Mouse (Mus musculus): Measurements from ENCODE around the gene Rnf149.

Rnf149 gene

DNA sequence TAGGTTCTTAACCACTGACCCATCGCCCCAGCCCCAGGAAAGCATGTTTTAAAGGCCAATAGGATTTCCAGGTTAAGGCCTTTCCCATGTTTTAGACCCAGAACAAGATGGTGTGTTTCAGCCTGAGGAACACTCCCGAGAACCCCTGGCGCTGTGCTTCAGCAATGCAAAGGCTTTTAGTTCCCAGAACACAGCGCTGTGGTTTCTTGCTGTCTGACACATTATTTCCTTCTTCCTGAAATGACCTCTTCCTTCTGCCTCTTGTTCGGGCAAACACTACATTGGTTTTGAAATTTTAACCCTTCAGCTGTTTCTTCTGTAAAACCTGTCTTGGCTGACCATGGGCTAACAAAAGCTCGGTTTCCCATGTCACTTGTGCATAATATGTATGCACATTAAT, 1.9 kb upstream of the Rnf149 start:
- ChIA-PET POLR2A (interaction anchor here in 1 of 4 experiments (1.3 to 9.2 kb wide), 3 partner anchors 13 to 28 kb away, joined by 4 to 69 read pairs (median 6); no protein-coding TSS in a partner anchor), CTCF (interaction anchor here in 1 of 4 experiments (1.2 kb wide), 1 partner anchor 35 kb away, joined by 3 read pairs; no protein-coding TSS in a partner anchor)

DNA sequence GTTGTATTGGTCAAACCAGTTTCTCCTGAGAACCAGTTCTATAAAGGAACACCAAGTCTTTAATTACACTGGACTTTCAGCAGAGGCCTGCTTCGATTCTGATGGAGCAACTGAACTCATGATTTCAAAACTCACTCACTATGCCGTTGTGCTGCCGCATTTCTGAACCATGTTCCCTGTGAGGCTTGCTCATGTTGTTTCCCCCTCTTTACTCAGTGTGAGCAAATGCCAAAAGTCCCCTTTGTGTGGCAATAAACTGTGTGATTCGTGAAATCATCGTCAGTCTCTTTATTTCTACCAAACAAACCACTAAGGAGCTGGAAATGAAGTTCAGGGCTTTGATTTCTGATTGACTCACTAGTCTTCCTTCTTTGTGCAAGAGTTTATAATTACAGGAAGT, 1.2 kb upstream of the Rnf149 start:
- ChIA-PET POLR2A (interaction anchor here in 2 of 4 experiments (1.1 to 9.2 kb wide), 8 partner anchors 10 to 357 kb away, joined by 3 to 69 read pairs (median 3); no protein-coding TSS in a partner anchor), CTCF (interaction anchor here in 1 of 4 experiments (1.2 kb wide), 1 partner anchor 36 kb away, joined by 3 read pairs; no protein-coding TSS in a partner anchor)

DNA sequence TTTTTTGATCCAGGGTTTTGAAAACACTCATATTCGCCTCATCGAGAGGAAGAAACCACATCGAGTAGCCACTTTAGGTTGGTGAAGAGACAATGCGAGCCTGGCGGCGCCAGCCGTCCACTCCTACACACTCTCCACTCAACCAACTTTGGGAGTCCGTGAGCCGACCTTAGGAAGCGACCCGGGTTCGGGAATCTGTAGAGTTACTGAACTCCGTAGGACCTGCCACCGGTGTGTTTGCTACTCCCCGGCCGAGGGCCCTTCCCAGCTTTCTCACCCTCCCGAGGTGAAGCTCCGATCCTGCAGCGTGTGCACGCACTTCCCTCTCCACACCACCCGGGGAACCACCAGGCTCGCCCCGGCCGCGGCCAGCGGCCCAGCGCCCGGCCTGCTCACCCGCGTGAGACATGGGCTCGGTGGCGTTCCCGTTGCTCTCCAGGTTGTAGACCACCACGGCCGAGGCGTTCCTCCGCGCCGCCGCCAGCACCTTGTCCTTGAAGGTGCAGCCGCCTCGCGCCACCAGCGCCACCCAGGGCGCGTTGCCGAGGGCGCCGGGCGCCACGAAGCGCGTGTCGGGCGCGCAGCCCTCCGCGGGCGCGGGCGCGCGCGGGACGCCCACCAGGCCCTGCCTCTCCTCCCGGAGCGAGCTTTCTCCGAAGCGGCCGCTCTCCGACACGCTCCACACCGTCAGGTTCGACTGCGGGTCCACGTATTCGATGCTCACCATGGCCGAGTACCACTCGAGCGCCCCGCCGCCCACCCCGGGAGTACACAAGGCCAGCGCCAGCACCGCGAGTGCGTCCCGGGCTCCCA, 568 bp downstream of the Rnf149 start:
- ChIA-PET CTCF (interaction anchor here in 1 of 4 experiments (0.6 kb wide), 1 partner anchor 65 kb away, joined by 3 read pairs; no protein-coding TSS in a partner anchor), POLR2A (interaction anchor here in 3 of 4 experiments (0.5 to 9.2 kb wide), 40 partner anchors 8 to 372 kb away, joined by 3 to 69 read pairs (median 4); partner anchors contain the start of genes Cnot11 (in 1 of the 3) and Tbc1d8 (in 1 of the 3))

DNA sequence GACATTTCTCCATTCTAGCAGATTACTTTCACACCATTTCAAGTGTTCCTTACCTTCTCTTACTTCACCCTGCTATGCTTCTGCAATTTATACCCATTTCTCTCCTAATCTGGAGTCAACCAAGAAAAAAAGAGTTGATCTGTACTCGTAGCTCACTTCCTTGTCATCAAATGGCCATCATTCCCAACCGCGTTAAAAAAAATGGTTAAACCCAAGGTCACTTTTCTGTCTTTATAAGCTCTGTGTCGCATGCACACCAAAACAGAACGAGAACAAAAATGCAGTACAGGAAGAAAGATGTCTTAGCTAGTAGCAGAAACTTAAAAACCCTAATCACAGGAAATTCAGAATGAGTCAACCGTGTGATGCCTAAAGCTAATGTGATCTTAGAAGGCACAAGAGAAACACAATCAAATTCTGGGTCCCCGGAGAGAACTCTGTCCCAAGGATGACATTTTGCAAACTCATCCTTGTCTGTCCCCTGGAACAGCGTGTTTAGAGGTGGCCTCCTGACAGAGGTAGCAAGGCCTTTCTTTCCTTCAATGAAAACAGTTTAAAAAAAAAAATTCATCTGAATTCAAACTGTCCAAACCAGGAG, 1.3 kb downstream of the Rnf149 start:
- POLR2A ChIA-PET, result interaction anchor here in 3 of 4 experiments (0.5 to 9.2 kb wide), 27 partner anchors 7 to 373 kb away, joined by 3 to 69 read pairs (median 6); partner anchors contain the start of gene Cnot11 (in 1 of the 3)
- CTCF ChIA-PET, result interaction anchor here in 1 of 4 experiments (0.6 kb wide), 1 partner anchor 229 kb away, joined by 4 read pairs; no protein-coding TSS in a partner anchor

DNA sequence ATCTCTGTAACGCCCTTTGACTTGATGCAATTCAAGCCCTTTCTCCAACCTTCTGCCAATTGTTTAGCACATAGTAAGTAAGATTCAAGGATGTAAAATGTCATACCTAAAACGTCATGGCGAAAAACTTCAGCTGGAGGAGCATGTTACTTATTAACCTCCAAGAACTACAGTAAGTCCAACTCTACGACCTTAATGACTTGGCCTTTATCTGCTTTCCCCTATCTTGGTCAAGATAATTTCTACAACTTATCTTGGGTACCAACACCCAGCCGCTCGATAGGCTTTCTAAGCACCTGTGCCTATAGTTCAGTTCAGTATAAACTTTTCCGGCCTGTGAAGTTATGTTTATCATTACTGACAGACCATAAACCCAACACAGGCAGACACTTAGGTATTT, 3.3 kb downstream of the Rnf149 start:
- ChIA-PET POLR2A (interaction anchor here in 2 of 4 experiments (0.8 to 9.2 kb wide), 6 partner anchors 8 to 320 kb away, joined by 3 to 69 read pairs (median 4); no protein-coding TSS in a partner anchor), CTCF (no interaction called here)

DNA sequence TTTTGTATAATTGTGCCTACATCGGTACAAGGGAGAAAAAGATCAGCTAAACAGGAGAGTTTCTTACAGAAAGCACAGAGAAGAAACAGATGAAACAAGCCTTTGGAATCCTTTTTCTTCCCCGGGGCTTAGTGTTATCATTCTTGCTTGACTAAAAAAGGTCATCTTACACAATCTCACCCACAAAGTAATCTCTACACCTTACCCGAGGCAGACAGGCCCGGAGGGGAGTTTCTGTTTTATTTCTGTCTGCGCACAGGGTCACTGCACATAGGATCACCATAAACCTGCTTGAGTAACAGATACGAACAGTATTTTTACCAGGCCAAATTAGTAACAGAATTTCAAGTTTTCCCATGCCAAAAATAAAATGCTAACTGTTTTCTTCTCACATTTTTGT, 5.6 kb downstream of the Rnf149 start:
- ChIA-PET POLR2A (interaction anchor here in 1 of 4 experiments (0.8 kb wide), 1 partner anchor 23 kb away, joined by 5 read pairs; no protein-coding TSS in a partner anchor), CTCF (no interaction called here)

DNA sequence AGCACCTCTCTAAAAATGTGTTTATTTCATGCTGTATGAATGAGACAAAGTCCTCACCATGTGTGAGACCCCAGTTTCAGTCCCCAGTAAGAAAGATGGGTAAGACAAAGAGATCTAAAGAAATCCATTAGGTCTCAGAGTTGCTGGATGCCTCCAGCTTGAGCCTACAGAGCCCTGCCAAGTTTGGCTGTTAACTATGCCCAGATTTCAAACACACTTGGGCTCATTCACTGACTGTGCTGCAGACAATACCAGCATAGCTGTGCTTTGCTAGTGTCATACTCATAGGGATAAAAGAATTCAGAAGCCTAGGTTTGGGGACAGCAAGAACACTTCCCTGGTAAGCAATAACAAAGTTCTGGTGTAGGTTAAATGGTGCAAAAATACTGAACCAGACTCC, 9.1 kb downstream of the Rnf149 start:
- CTCF ChIA-PET, result interaction anchor here in 1 of 4 experiments (0.7 kb wide), 1 partner anchor 81 kb away, joined by 3 read pairs; no protein-coding TSS in a partner anchor
- POLR2A ChIA-PET, result interaction anchor here in 2 of 4 experiments (1.2 to 7.0 kb wide), 7 partner anchors 8 to 24 kb away, joined by 3 to 69 read pairs (median 3); partner anchors contain the start of gene Rnf149 (in 2 of the 2)

DNA sequence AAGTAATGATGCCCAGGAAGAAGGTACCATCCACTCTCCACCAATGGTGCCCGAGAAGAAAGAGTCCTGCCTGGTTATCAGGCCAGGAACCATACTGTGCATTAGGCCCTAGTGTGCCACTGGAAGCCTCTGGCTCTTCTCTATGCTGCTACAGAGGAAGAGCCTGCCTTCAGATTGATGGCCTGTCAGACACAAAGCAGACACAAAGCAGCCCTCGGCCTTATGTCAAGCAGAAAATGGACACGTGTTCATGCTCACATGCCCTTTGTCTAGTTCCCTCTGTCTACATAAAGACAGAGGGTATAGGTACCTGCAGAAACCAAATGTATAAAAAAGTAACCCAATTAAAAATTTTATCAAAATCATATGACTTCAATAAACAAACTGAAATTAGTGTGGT, 12.6 kb downstream of the Rnf149 start:
- ChIA-PET POLR2A (interaction anchor here in 2 of 4 experiments (1.0 to 7.0 kb wide), 6 partner anchors 8 to 25 kb away, joined by 4 to 69 read pairs (median 7); partner anchors contain the start of gene Rnf149 (in 2 of the 2)), CTCF (no interaction called here)

DNA sequence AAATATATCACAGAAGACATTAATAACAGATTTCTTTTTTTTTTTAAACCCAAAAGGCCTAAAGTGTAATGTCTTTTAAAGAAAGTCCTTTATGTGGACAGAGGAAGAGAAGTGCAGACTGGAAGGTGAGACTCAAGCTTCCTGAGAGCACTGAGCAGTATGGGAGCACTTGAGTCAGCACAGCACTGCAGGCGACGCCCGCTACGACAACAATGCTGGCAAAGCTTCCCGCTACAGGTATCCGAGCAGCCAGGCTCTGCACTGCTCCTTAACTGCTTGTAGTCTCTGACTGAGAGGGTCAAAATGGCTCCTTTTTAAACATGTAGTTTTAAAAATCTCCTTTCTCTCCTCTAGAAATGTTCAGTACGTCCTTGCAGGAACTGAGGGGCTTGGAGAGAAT, 14.0 kb downstream of the Rnf149 start:
- POLR2A ChIA-PET, result interaction anchor here in 3 of 4 experiments (0.6 to 7.0 kb wide), 7 partner anchors 8 to 16 kb away, joined by 3 to 69 read pairs (median 6); partner anchors contain the start of gene Rnf149 (in 1 of the 3)
- CTCF ChIA-PET, result no interaction called here

DNA sequence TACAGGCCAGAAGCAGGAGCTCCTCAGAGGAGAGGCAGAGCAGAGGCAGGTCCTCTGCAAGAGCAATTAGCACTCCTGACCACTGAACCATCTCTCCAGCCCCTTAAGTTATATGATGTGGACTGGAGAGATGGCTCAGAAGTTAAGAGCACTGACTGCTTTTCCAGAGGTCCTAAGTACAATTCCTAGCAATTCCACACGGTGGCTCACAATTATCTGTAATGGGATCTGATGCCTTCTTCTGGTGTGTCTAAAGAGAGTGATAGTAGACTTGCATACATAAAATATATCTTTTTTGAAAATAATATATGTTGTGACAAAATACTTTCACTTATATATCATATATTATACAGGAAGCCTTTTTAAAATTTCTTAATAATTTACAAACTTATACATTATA, 15.3 kb downstream of the Rnf149 start:
- ChIA-PET POLR2A (interaction anchor here in 2 of 4 experiments (1.3 to 1.7 kb wide), 3 partner anchors 11 to 15 kb away, joined by 3 to 9 read pairs (median 3); partner anchors contain the start of gene Rnf149 (in 1 of the 2)), CTCF (no interaction called here)

DNA sequence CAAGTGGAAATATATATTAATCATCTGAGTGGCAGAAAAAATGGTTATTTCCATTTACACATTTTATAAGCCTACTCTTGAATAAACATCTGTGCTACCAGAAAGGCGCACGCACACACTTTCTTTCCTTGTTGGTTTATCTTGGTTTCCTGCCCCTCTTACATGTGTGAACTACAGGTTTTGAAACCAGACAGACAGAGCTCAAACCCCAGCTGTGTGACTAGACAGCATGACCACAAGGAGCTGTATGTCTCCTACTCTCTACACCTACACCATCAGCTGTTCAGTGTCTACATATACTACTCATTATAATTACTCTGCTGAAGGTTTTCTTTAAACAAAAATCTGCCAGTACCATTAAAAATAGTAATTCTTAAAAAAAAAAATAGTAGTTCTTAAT, 18.2 kb downstream of the Rnf149 start:
- POLR2A ChIA-PET, result interaction anchor here in 2 of 4 experiments (0.9 to 3.1 kb wide), 3 partner anchors 13 to 17 kb away, joined by 3 to 15 read pairs (median 3); no protein-coding TSS in a partner anchor

DNA sequence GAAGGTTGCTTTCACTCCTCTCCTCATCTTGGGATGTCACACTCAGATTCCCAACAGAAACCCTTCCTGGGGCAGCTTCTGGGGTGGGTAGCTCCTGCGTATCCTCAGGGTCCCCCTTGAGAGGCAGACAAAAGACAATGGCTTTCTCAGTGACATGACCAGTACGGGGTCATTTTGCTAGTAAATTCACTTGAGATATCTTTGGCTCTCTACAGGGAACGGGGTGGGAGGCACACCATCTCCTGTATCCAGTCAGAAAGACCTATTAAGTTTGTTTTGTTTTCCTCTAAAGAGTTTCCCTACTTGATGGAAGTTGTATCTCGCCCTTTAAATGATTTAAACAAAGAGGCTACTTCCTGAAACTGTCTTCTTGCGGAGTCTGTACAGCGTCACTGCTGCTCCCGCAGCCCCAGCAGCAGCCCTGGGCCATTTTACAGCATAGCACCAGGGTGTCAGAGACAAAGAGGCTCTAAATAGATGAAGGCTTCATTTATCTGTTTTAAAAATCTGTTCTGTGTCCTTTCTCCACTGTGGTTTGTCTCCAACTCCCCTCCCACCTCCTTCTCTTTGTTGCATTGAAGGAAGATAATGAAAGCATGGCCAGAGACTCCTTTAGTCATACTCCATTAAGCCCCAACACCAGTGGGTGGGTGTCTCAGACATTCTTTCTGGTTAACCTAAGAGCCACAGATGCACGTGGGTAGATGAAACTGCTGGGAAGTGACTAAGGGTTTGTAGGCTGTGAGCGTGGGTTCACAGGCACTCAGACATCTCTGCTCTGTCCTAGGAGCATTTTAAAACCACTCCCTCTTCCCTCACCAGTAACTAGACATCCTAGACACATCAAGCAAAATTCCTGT, 21.4 kb downstream of the Rnf149 start:
- ChIA-PET CTCF (interaction anchor here in 1 of 4 experiments (1.4 kb wide), 1 partner anchor 28 kb away, joined by 3 read pairs; no protein-coding TSS in a partner anchor), POLR2A (interaction anchor here in 2 of 4 experiments (1.3 to 3.1 kb wide), 5 partner anchors 8 to 20 kb away, joined by 4 to 15 read pairs (median 5); no protein-coding TSS in a partner anchor)

More for the DNA sequence above, 18.2 kb downstream of the Rnf149 start:
- CTCF ChIA-PET, result no interaction called here

DNA sequence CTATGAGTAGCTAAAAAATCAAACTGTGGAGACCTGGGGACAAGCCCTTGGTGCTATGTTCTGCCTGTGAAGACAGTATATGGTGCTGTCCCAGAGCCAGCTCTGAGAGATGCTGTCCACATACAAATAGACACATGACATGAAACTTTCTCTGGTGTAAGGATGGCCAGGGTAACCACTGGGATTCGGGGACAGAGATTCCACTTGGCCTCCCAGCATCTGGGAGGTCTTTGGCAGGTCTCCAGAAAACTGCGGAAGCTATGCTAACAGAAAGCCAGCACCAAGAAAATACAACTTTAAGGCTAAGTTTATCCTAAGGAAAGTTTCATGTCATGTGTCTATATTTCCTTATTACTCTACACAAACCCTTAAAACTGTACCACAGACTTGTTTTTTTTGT, 27.4 kb downstream of the Rnf149 start:
- CTCF ChIA-PET, result no interaction called here

DNA sequence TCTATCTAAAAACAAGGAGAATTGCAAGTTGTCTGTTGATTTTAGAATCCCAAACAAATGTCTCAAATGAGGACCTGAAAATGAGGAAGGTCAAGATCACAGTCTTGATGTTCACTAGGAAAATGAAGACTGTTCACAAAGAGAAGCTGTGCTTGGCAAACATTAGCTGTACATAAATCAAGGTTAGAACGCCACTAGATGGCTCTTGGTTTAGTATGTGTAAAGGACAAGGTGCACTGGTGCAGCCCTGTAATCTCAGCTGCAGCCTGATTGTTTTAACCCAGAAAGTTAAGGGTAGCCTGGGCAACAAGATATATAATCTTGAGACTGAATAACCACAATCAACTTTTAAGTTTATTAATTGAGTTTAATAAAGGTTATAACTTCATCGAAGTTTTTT, 30.0 kb downstream of the Rnf149 start:
- POLR2A ChIA-PET, result interaction anchor here in 2 of 4 experiments (0.8 to 4.6 kb wide), 7 partner anchors 10 to 29 kb away, joined by 3 to 30 read pairs (median 6); partner anchors contain the start of genes Cnot11 (in 1 of the 2) and Rnf149 (in 1 of the 2)

More for the DNA sequence above, 27.4 kb downstream of the Rnf149 start:
- POLR2A ChIA-PET, result interaction anchor here in 2 of 4 experiments (0.6 to 4.6 kb wide), 6 partner anchors 11 to 1616 kb away, joined by 3 to 30 read pairs (median 4); partner anchors contain the start of genes Cnot11 (in 1 of the 2) and Rnf149 (in 1 of the 2)

DNA sequence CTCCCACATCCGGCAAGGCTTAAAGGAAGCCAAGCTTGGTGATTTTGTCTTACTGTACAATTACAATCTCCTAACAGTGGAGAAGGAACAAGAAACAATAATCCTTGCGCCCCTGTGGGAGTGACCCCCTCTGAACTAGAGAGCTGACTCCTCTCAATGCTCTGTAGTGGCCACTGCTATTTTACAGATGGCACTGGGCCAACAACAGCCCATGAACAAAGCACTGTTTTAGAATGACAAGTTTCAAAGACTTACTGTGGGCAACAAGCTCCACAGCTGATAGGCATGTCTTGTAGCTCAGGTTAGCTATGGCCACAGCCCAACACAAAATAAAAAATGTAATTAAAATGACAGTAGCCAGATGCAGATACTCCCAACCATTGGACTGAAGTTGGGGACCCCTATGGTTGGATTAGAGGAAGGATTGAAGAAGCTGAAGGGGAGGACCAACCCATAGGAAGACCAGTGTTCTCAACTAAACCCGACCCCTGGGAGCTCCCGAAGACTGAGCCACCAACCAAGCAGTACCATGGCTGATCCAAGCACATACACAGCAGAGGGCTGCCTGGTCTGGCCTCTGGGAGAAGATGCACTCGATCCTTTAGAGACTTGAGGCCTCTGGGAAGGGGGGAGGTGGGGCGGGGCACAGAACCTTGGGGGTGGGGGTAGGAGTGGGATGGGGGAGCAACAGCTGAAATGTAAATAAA, 30.9 kb downstream of the Rnf149 start:
- ChIA-PET POLR2A (interaction anchor here in 2 of 4 experiments (0.5 to 4.6 kb wide), 6 partner anchors 10 to 279 kb away, joined by 3 to 30 read pairs (median 6); partner anchors contain the start of genes Cnot11 (in 1 of the 2) and Rnf149 (in 1 of the 2)), CTCF (interaction anchor here in 1 of 4 experiments (0.6 kb wide), 1 partner anchor 19 kb away, joined by 3 read pairs; no protein-coding TSS in a partner anchor)

More for the DNA sequence above, 30.0 kb downstream of the Rnf149 start:
- CTCF ChIA-PET, result interaction anchor here in 1 of 4 experiments (0.7 kb wide), 1 partner anchor 10 kb away, joined by 3 read pairs; no protein-coding TSS in a partner anchor

DNA sequence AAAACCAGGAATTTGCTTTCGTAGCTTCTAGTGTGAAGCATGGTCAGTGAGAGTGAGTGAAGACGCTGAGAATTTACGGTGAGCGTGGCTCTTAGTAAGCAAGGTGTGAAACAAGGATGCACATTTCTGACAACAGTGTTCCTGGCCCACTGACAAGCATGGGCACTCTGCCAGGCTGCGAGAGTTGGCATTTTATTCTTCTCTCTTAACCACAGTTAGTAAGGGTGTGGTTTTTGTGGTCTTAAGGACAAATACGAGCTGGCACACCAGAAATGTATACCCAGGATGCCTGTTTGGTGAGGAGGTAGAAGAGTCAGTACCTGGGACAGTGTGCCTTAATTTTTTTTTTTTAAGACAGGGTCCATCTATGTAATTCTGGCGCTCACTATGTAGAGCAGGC, 31.6 kb downstream of the Rnf149 start:
- ChIA-PET CTCF (interaction anchor here in 1 of 4 experiments (0.6 kb wide), 2 partner anchors 10 to 18 kb away, joined by 3 to 4 read pairs; no protein-coding TSS in a partner anchor), POLR2A (interaction anchor here in 2 of 4 experiments (1.7 to 4.6 kb wide), 4 partner anchors 10 to 18 kb away, joined by 5 to 30 read pairs (median 11); partner anchors contain the start of gene Cnot11 (in 1 of the 2))
